Mouse (Mus musculus) CH12.LX (cell line): ENCODE measurements around the gene Nexn. TPM values are rescaled to one million over a fixed set of nuclear protein-coding genes. Genes with fewer than 3 reads are reported as not detected.

Experiments used
- DNase-seq: peaks from one replicate; pipeline ENCODE4 v3.0.0-alpha.2; 2013; ENCODE audit errors: extremely low read depth
- H3K27ac ChIP-seq: 2 replicates; pipeline ENCODE4 v1.5.1; 2012; ENCODE audit warnings: low read depth, mild to moderate bottlenecking, control low read depth, moderate library complexity; ENCODE audit not compliant: insufficient read depth
- H3K27me3 ChIP-seq: replicated peaks from 2 replicates; pipeline ENCODE3; 2012; ENCODE audit warnings: inconsistent platforms
- H3K36me3 ChIP-seq, 2 experiments: replicated peaks in 1 of 2; 2 replicates each; pipeline versions ENCODE3 to v1.6.1; 2012; ENCODE audit warnings: inconsistent platforms in 1 of 2, low read length in 1 of 2, mild to moderate bottlenecking in 1 of 2, mixed read lengths in 1 of 2, moderate library complexity in 1 of 2; ENCODE audit not compliant: control insufficient read depth in 1 of 2, insufficient read depth in 1 of 2
- H3K4me1 ChIP-seq, 2 experiments: 2 replicates each; pipeline ENCODE4 v1.6.1; 2012; ENCODE audit warnings: inconsistent platforms in 1 of 2, moderate library complexity in 1 of 2; ENCODE audit not compliant: insufficient read depth in 2 of 2, control insufficient read depth in 1 of 2
- H3K4me2 ChIP-seq: 2 replicates; pipeline ENCODE4 v1.6.1; 2012; ENCODE audit warnings: low read depth, mild to moderate bottlenecking, control low read depth; ENCODE audit not compliant: poor library complexity, insufficient read depth, severe bottlenecking
- H3K4me3 ChIP-seq, 3 experiments: fragments of 150-350 bp in 1 of 3; sonication (generic) in 1 of 3; replicated peaks in 1 of 3; 2 replicates each; pipeline versions ENCODE3 to v1.5.1; 2011 to 2012; ENCODE audit warnings: low read depth in 2 of 3, low read length in 2 of 3, mild to moderate bottlenecking in 2 of 3, moderate library complexity in 2 of 3, control low read depth in 1 of 3, improper control_type of control experiment in 1 of 3, inconsistent platforms in 1 of 3, mixed read lengths in 1 of 3; ENCODE audit not compliant: poor library complexity in 1 of 3
- H3K79me2 ChIP-seq: replicated peaks from 2 replicates; pipeline ENCODE4 v1.6.1; 2012; ENCODE audit warnings: mild to moderate bottlenecking, moderate library complexity; ENCODE audit not compliant: control insufficient read depth, poor library complexity, insufficient read depth, severe bottlenecking; ENCODE audit errors: extremely low read depth
- H3K9ac ChIP-seq: 2 replicates; pipeline ENCODE4 v1.6.1; 2012; ENCODE audit warnings: low read depth, mild to moderate bottlenecking, control low read depth, moderate library complexity; ENCODE audit not compliant: insufficient read depth
- H3K9me3 ChIP-seq: replicated peaks from 2 replicates; pipeline ENCODE3; 2012; ENCODE audit warnings: low read length, inconsistent platforms, mixed read lengths
- BHLHE40 ChIP-seq: IDR thresholded peaks from 2 replicates; pipeline ENCODE4 v1.6.1; 2011; ENCODE audit warnings: mild to moderate bottlenecking, low read depth, low read length, improper control_type of control experiment
- CHD1 ChIP-seq: IDR thresholded peaks from 2 replicates; pipeline ENCODE4 v1.6.1; 2012; ENCODE audit warnings: low read depth, low read length, improper control_type of control experiment, inconsistent platforms
- CHD2 ChIP-seq: IDR thresholded peaks from 2 replicates; pipeline ENCODE4 v1.6.1; 2011; ENCODE audit warnings: low read length, improper control_type of control experiment
- E2F4 ChIP-seq: IDR thresholded peaks from 2 replicates; pipeline ENCODE4 v1.6.1; 2011; ENCODE audit warnings: low read depth, low read length, improper control_type of control experiment; ENCODE audit not compliant: insufficient replicate concordance
- ELF1 ChIP-seq: IDR thresholded peaks from 2 replicates; pipeline ENCODE4 v1.6.1; 2014; ENCODE audit warnings: low read depth, mild to moderate bottlenecking, inconsistent platforms, low read length, improper control_type of control experiment
- EP300 ChIP-seq: IDR thresholded peaks from 2 replicates; pipeline ENCODE4 v1.6.1; 2011; ENCODE audit warnings: low read length, improper control_type of control experiment
- ETS1 ChIP-seq: conservative IDR thresholded peaks from 2 replicates; pipeline ENCODE4 v1.6.1; 2012; ENCODE audit warnings: low read depth, mild to moderate bottlenecking, inconsistent platforms, low read length, improper control_type of control experiment, moderate library complexity
- GABPA ChIP-seq: IDR thresholded peaks from 2 replicates; pipeline ENCODE4 v1.6.1; 2012; ENCODE audit warnings: low read depth, low read length, improper control_type of control experiment, inconsistent platforms; ENCODE audit not compliant: insufficient replicate concordance
- HCFC1 ChIP-seq: IDR thresholded peaks from 2 replicates; pipeline ENCODE4 v1.6.1; 2012; ENCODE audit warnings: low read depth, mild to moderate bottlenecking, inconsistent platforms, low read length, improper control_type of control experiment
- IRF4 ChIP-seq: IDR thresholded peaks from 2 replicates; pipeline ENCODE4 v1.6.1; 2014; ENCODE audit warnings: low read depth, mild to moderate bottlenecking, inconsistent platforms, low read length, improper control_type of control experiment
- JUND ChIP-seq: conservative IDR thresholded peaks from 2 replicates; pipeline ENCODE4 v1.6.1; 2011; ENCODE audit warnings: low read depth, low read length, improper control_type of control experiment
- KAT2A ChIP-seq: IDR thresholded peaks from 2 replicates; pipeline ENCODE4 v1.6.1; 2012; ENCODE audit warnings: low read length, improper control_type of control experiment, inconsistent platforms; ENCODE audit not compliant: insufficient replicate concordance
- MAX ChIP-seq: IDR thresholded peaks from 2 replicates; pipeline ENCODE4 v1.6.1; 2011; ENCODE audit warnings: low read length, improper control_type of control experiment
- MAZ ChIP-seq: IDR thresholded peaks from 2 replicates; pipeline ENCODE4 v1.6.1; 2012; ENCODE audit warnings: low read depth, mild to moderate bottlenecking, inconsistent platforms, low read length, improper control_type of control experiment, moderate library complexity
- MEF2A ChIP-seq: IDR thresholded peaks from 2 replicates; pipeline ENCODE4 v1.6.1; 2014; ENCODE audit warnings: low read depth, mild to moderate bottlenecking, inconsistent platforms, low read length, improper control_type of control experiment, borderline replicate concordance
- MXI1 ChIP-seq: IDR thresholded peaks from 2 replicates; pipeline ENCODE4 v1.6.1; 2011; ENCODE audit warnings: mild to moderate bottlenecking, low read depth, low read length, improper control_type of control experiment
- MYC ChIP-seq: IDR thresholded peaks from 2 replicates; pipeline ENCODE4 v1.6.1; 2011; ENCODE audit warnings: low read depth, mild to moderate bottlenecking, improper control_type of control experiment, low read length
- NELFE ChIP-seq: IDR thresholded peaks from 2 replicates; pipeline ENCODE4 v1.6.1; 2011; ENCODE audit warnings: low read depth, low read length, improper control_type of control experiment
- NRF1 ChIP-seq: IDR thresholded peaks from 2 replicates; pipeline ENCODE4 v1.6.1; 2014; ENCODE audit warnings: low read depth, mild to moderate bottlenecking, inconsistent platforms, low read length, improper control_type of control experiment, moderate library complexity
- POLR2A ChIP-seq: IDR thresholded peaks from 2 replicates; pipeline ENCODE4 v1.6.1; 2011; ENCODE audit warnings: low read depth, mild to moderate bottlenecking, improper control_type of control experiment, low read length
- POLR2AphosphoS2 ChIP-seq: IDR thresholded peaks from 2 replicates; pipeline ENCODE4 v1.6.1; 2011; ENCODE audit warnings: low read depth, low read length, improper control_type of control experiment
- RCOR1 ChIP-seq: conservative IDR thresholded peaks from 2 replicates; pipeline ENCODE4 v1.6.1; 2012; ENCODE audit warnings: low read depth, mild to moderate bottlenecking, inconsistent platforms, low read length, improper control_type of control experiment
- SIN3A ChIP-seq: IDR thresholded peaks from 2 replicates; pipeline ENCODE4 v1.6.1; 2012; ENCODE audit warnings: low read length, improper control_type of control experiment, inconsistent platforms
- TBP ChIP-seq: conservative IDR thresholded peaks from 2 replicates; pipeline ENCODE4 v1.6.1; 2011; ENCODE audit warnings: low read depth, low read length, improper control_type of control experiment
- TCF12 ChIP-seq: IDR thresholded peaks from 2 replicates; pipeline ENCODE4 v1.6.1; 2014; ENCODE audit warnings: low read depth, mild to moderate bottlenecking, inconsistent platforms, low read length, improper control_type of control experiment
- UBTF ChIP-seq: IDR thresholded peaks from 2 replicates; pipeline ENCODE4 v1.6.1; 2012; ENCODE audit warnings: low read depth, mild to moderate bottlenecking, inconsistent platforms, low read length, improper control_type of control experiment, moderate library complexity
- ZC3H11A ChIP-seq: IDR thresholded peaks from 2 replicates; pipeline ENCODE4 v1.6.1; 2012; ENCODE audit warnings: low read depth, mild to moderate bottlenecking, inconsistent platforms, low read length, improper control_type of control experiment
- ZKSCAN1 ChIP-seq: IDR thresholded peaks from 2 replicates; pipeline ENCODE4 v1.6.1; 2012; ENCODE audit warnings: low read depth, inconsistent platforms, low read length, improper control_type of control experiment, borderline replicate concordance
- ZMIZ1 ChIP-seq: IDR thresholded peaks from 2 replicates; pipeline ENCODE4 v1.6.1; 2012; ENCODE audit warnings: low read depth, mild to moderate bottlenecking, inconsistent platforms, low read length, improper control_type of control experiment
- ZNF384 ChIP-seq: IDR thresholded peaks from 2 replicates; pipeline ENCODE4 v1.6.1; 2012; ENCODE audit warnings: low read depth, low read length, improper control_type of control experiment, inconsistent platforms
- dilution Hi-C: fragments of 300-500 bp; cut with MboI; formaldehyde crosslinking; loops from 2 replicates; pipeline ENCODE4 v1.14.3; 2020; ENCODE audit warnings: low sequenced_read_pairs; ENCODE audit not compliant: extremely low pct_unique_long_range_greater_than_20kb, extremely low pct_ligation_motif_present
- in situ Hi-C: fragments of 300-500 bp; cut with MboI; formaldehyde crosslinking; loops from 3 replicates; pipeline ENCODE4 v1.14.3; 2019; ENCODE audit warnings: low sequenced_read_pairs, low pct_ligation_motif_present, low pct_unique_long_range_greater_than_20kb, mixed read lengths
- polyA plus RNA-seq: library from polyadenylated mRNA; unstranded; fragments of >175 nt; gene quantifications from 2 replicates; pipeline ENCODE4 v1.2.1, GENCODE M21; 2012; ENCODE audit warnings: low read depth; ENCODE audit not compliant: insufficient read length
- total RNA-seq, 2 experiments: library from RNA; depleted of rRNA; stranded (reverse); fragments of 300-350 nt in 1 of 2; fragments of >200 nt in 1 of 2; gene quantifications; 2 replicates each; pipeline ENCODE4 v1.2.3; 2012 to 2014

The Nexn gene
- total and polyA plus RNA-seq, 3 experiments: 0.08 to 0.17 TPM; not detected in 1

- in situ Hi-C loops: loop anchor here (5.0 kb wide), 1 partner anchor 71 kb away; no protein-coding TSS in a partner anchor
- H3K9ac ChIP-seq: peak overlapping the region; percentile 99
- dilution Hi-C loops: no loop called here
- H3K79me2 ChIP-seq: peaks cover 19% of the 10 kb centered on the region
- H3K27ac ChIP-seq: peak overlapping the region; percentile 47
- H3K4me2 ChIP-seq: peak overlapping the region; percentile 91; the same call in 1 of the 2 replicates
- H3K9me3 ChIP-seq: no peaks in the 10 kb centered on the region
- peaks cover 9 to 44% of the 10 kb centered on the region in 2 experiments for H3K4me1 ChIP-seq
- peaks cover 2% of the 10 kb centered on the region for H3K27me3 ChIP-seq
- peak; percentile 99 for DNase-seq
- peak overlapping the region; percentile 62 to 70 (median 64) for H3K4me3 ChIP-seq
- peak; percentile 46; the same call in 1 of the 2 replicates for TF ChIP-seq ETS1
- 0 out of 2 replicates have a peak, but pooled peaks have one; percentile 7 for TF ChIP-seq JUND
- peak; percentile 87 for TF ChIP-seq CHD1
- peak; percentile 48; the same call in 1 of the 2 replicates for TF ChIP-seq MAX
- peak; percentile 88 for TF ChIP-seq TCF12
- peak; percentile 23; the same call in 1 of the 2 replicates for TF ChIP-seq EP300
- TF ChIP-seq ZC3H11A: no peak
- no peak for TF ChIP-seq ZKSCAN1
- TF ChIP-seq MEF2A: 0 out of 2 replicates have a peak, but pooled peaks have one; percentile 12
- 0 out of 2 replicates have a peak, but pooled peaks have one; percentile 15 for TF ChIP-seq NRF1
- peak; percentile 12; the same call in 1 of the 2 replicates for TF ChIP-seq ELF1
- TF ChIP-seq CHD2: peak; percentile 77
- TF ChIP-seq TBP: peak; percentile 97
- 0 out of 2 replicates have a peak, but pooled peaks have one; percentile 27 for TF ChIP-seq MXI1
- TF ChIP-seq BHLHE40: no peak
- peak; percentile 92 for TF ChIP-seq SIN3A
- 0 out of 2 replicates have a peak, but pooled peaks have one; percentile 58 for TF ChIP-seq KAT2A
- TF ChIP-seq MAZ: peak; percentile 83; the same call in 1 of the 2 replicates
- TF ChIP-seq ZMIZ1: peak; percentile 90
- TF ChIP-seq HCFC1: peak; percentile 66
- TF ChIP-seq E2F4: no peak
- peak; percentile 63 for TF ChIP-seq IRF4
- peak; percentile 67; the same call in 1 of the 2 replicates for TF ChIP-seq RCOR1
- TF ChIP-seq MYC: no peak
- TF ChIP-seq POLR2AphosphoS2: peak; percentile 87; the same call in 1 of the 2 replicates
- TF ChIP-seq GABPA: no peak
- TF ChIP-seq ZNF384: 0 out of 2 replicates have a peak, but pooled peaks have one; percentile 6
- TF ChIP-seq UBTF: no peak
- TF ChIP-seq NELFE: peak; percentile 97
- peak; percentile 98 for TF ChIP-seq POLR2A
- peaks cover 0 to 1% of the 10 kb centered on the region in 2 experiments for H3K36me3 ChIP-seq
Measured at GRCm38 (mm10) chr3:152193635-152194097, 72.5 kb downstream of the Nexn start.
